Mouse (Mus musculus): ENCODE measurements around the gene Fbrs. TPM values are rescaled to one million over a fixed set of nuclear protein-coding genes. Genes with fewer than 3 reads are reported as not detected.

Gene Fbrs
- polyA plus RNA-seq, 1 experiment from 2014 or later = 9.8 TPM

Small RNA genes within 50 kb of the gene (microRNA-seq; reads per million reads assigned to microRNA genes)
- gene Gm47278 (not detected), gene Mir7060 (0.76 reads per million)

Other genes starting within 250 kb of the Fbrs start
- 30.3 and 32.4 TPM in 2 replicates for gene Zfp553, start 246.1 kb upstream of the Fbrs start, polyA plus RNA-seq (2014; fragmentation: Nextera tagmentation; extraction: Ambion mirVana)
- gene Sept1, start 246.1 kb upstream of the Fbrs start, polyA plus RNA-seq (2014; fragmentation: Nextera tagmentation; extraction: Ambion mirVana) = 24.6 and 29.8 TPM in 2 replicates
- gene Zfp771, start 234.9 kb upstream of the Fbrs start, polyA plus RNA-seq (2014; fragmentation: Nextera tagmentation; extraction: Ambion mirVana) = 49.3 and 54.0 TPM in 2 replicates
- 235 and 254 TPM in 2 replicates for gene Dctpp1, start 218.5 kb upstream of the Fbrs start, polyA plus RNA-seq (2014; fragmentation: Nextera tagmentation; extraction: Ambion mirVana)
- 79.0 and 84.5 TPM in 2 replicates for gene Sephs2, start 205.1 kb upstream of the Fbrs start, polyA plus RNA-seq (2014; fragmentation: Nextera tagmentation; extraction: Ambion mirVana)
- 0.63 and 0.69 TPM in 2 replicates for gene Itgal, start 182.9 kb upstream of the Fbrs start, polyA plus RNA-seq (2014; fragmentation: Nextera tagmentation; extraction: Ambion mirVana)
- 5.8 and 7.5 TPM in 2 replicates for gene Zfp768, start 133.6 kb upstream of the Fbrs start, polyA plus RNA-seq (2014; fragmentation: Nextera tagmentation; extraction: Ambion mirVana)
- gene Zfp747, start 103.1 kb upstream of the Fbrs start, polyA plus RNA-seq (2014; fragmentation: Nextera tagmentation; extraction: Ambion mirVana) = 6.4 and 6.5 TPM in 2 replicates
- 6.1 and 6.5 TPM in 2 replicates for gene 9130019O22Rik, start 92.0 kb upstream of the Fbrs start, polyA plus RNA-seq (2014; fragmentation: Nextera tagmentation; extraction: Ambion mirVana)
- 5.0 and 6.4 TPM in 2 replicates for gene E430018J23Rik, start 85.6 kb upstream of the Fbrs start, polyA plus RNA-seq (2014; fragmentation: Nextera tagmentation; extraction: Ambion mirVana)
- gene Zfp764, start 72.4 kb upstream of the Fbrs start, polyA plus RNA-seq (2014; fragmentation: Nextera tagmentation; extraction: Ambion mirVana) = 6.8 and 7.1 TPM in 2 replicates
- gene Zfp688, start 57.1 kb upstream of the Fbrs start, polyA plus RNA-seq (2014; fragmentation: Nextera tagmentation; extraction: Ambion mirVana) = 32.7 and 34.5 TPM in 2 replicates
- gene Zfp689, start 30.0 kb upstream of the Fbrs start, polyA plus RNA-seq (2014; fragmentation: Nextera tagmentation; extraction: Ambion mirVana) = 12.6 and 15.0 TPM in 2 replicates
- gene Prr14, start 19.6 kb upstream of the Fbrs start, polyA plus RNA-seq (2014; fragmentation: Nextera tagmentation; extraction: Ambion mirVana) = 70.3 and 72.4 TPM in 2 replicates
- 49.6 and 52.1 TPM in 2 replicates for gene Srcap, start 32.8 kb downstream of the Fbrs start, polyA plus RNA-seq (2014; fragmentation: Nextera tagmentation; extraction: Ambion mirVana)
- gene Gm42715, start 40.4 kb downstream of the Fbrs start, polyA plus RNA-seq (2014; fragmentation: Nextera tagmentation; extraction: Ambion mirVana) = 19.2 and 20.2 TPM in 2 replicates
- gene Tmem265, start 82.2 kb downstream of the Fbrs start, polyA plus RNA-seq (2014; fragmentation: Nextera tagmentation; extraction: Ambion mirVana) = 4.0 and 8.4 TPM in 2 replicates
- 55.1 and 56.2 TPM in 2 replicates for gene Phkg2, start 94.1 kb downstream of the Fbrs start, polyA plus RNA-seq (2014; fragmentation: Nextera tagmentation; extraction: Ambion mirVana)
- gene Ccdc189, start 109.4 kb downstream of the Fbrs start, polyA plus RNA-seq (2014; fragmentation: Nextera tagmentation; extraction: Ambion mirVana) = 13.4 and 15.8 TPM in 2 replicates
- 36.5 and 39.2 TPM in 2 replicates for gene Rnf40, start 109.6 kb downstream of the Fbrs start, polyA plus RNA-seq (2014; fragmentation: Nextera tagmentation; extraction: Ambion mirVana)
- 32.1 and 34.4 TPM in 2 replicates for gene Zfp629, start 136.6 kb downstream of the Fbrs start, polyA plus RNA-seq (2014; fragmentation: Nextera tagmentation; extraction: Ambion mirVana)
- gene Bcl7c, start 229.7 kb downstream of the Fbrs start, polyA plus RNA-seq (2014; fragmentation: Nextera tagmentation; extraction: Ambion mirVana) = 44.3 and 52.2 TPM in 2 replicates
- 4.0 and 4.6 TPM in 2 replicates for gene Ctf1, start 233.5 kb downstream of the Fbrs start, polyA plus RNA-seq (2014; fragmentation: Nextera tagmentation; extraction: Ambion mirVana)

Measured in midbrain, embryonic 11.5 days (tissue).